ENCODE assay signal across 7 mouse cellular contexts in genomic region chr17:48466769-48467394, GRCm38 (mm10). TPM values are rescaled to one million over a fixed set of nuclear protein-coding genes. Genes with fewer than 3 reads are reported as not detected.
DNase-seq lines count a peak whose midpoint lies in the region; ATAC-seq lines count a peak whose summit lies in the region.

No protein-coding gene starts in this region.

- H3K4me3 ChIP-seq in hindbrain, embryonic 12.5 days: peak overlapping the region; percentile 17

- peak; percentile 25 for ATAC-seq in CD4-positive, CD25-positive, alpha-beta regulatory T cell, adult 4 months
- peak; percentile 43; the same call in 1 of the 2 replicates for ATAC-seq in hindbrain, embryonic 12.5 days (ENCODE audit: low FRiP score)

- H3K27me3 ChIP-seq in hindbrain, embryonic 12.5 days: peaks cover 16% of the 10 kb centered on the region

- no peak overlapping the region for H3K27ac ChIP-seq in hindbrain, embryonic 12.5 days

- WGBS in hindbrain, embryonic 12.5 days: 36% methylated on average over 22 of the region's 22 CpGs

- H3K9me3 ChIP-seq in hindbrain, embryonic 12.5 days (replicated peaks): no peaks in the 10 kb centered on the region

- H3K4me1 ChIP-seq in hindbrain, embryonic 12.5 days: no peaks in the 10 kb centered on the region

- peak overlapping the region; percentile 35 for H3K4me2 ChIP-seq in hindbrain, embryonic 12.5 days (replicated peaks)

- DNase-seq in WW6 (ENCODE audit: low read depth, low spot score): peak; percentile 57
- peak; percentile 12 for DNase-seq in lung, postnatal 10 days
- peak; percentile 54 for DNase-seq in thymus, postnatal 4 days
- no peak for DNase-seq in adrenal gland, adult (ENCODE audit: inconsistent age in 2 of 2, low spot score in 1 of 2)
- DNase-seq in cerebellum, postnatal 4 days (ENCODE audit: low spot score in 2 of 2): no peak

- H3K9ac ChIP-seq in hindbrain, embryonic 12.5 days: no peak overlapping the region

- no peaks in the 10 kb centered on the region for H3K36me3 ChIP-seq in hindbrain, embryonic 12.5 days

RNA-seq across cellular contexts. Expression of gene Unc5cl, which starts 12.2 kb away (rescaled TPM):
- polyA plus RNA-seq in CD4-positive, CD25-positive, alpha-beta regulatory T cell, adult 4 months (2017; shearing (Covaris generic)): 10 to 100 TPM; 23.7 to 26.3 TPM
- polyA plus RNA-seq in hindbrain, embryonic 12.5 days (2016; fragmentation: Nextera tagmentation; extraction: Ambion mirVana): 0.26 and 0.49 TPM in 2 replicates

RNA-seq across cellular contexts. Expression of gene Tspo2, which starts 15.6 kb away (rescaled TPM):
- not detected for polyA plus RNA-seq in CD4-positive, CD25-positive, alpha-beta regulatory T cell, adult 4 months (2017; shearing (Covaris generic))
- 1.9 and 2.5 TPM in 2 replicates for polyA plus RNA-seq in hindbrain, embryonic 12.5 days (2016; fragmentation: Nextera tagmentation; extraction: Ambion mirVana)

RNA-seq across cellular contexts. Expression of gene Apobec2, which starts 34.2 kb away (rescaled TPM):
- 1 to 10 TPM; 1.2 to 1.8 TPM for polyA plus RNA-seq in CD4-positive, CD25-positive, alpha-beta regulatory T cell, adult 4 months (2017; shearing (Covaris generic))
- 2.1 and 5.3 TPM in 2 replicates for polyA plus RNA-seq in hindbrain, embryonic 12.5 days (2016; fragmentation: Nextera tagmentation; extraction: Ambion mirVana)

RNA-seq across cellular contexts. Expression of gene Oard1, which starts 57.1 kb away (rescaled TPM):
- 10 to 100 TPM; 81.7 to 98.8 TPM for polyA plus RNA-seq in CD4-positive, CD25-positive, alpha-beta regulatory T cell, adult 4 months (2017; shearing (Covaris generic))
- 52.4 and 61.5 TPM in 2 replicates for polyA plus RNA-seq in hindbrain, embryonic 12.5 days (2016; fragmentation: Nextera tagmentation; extraction: Ambion mirVana)

RNA-seq across cellular contexts. Expression of gene Nfya, which starts 57.2 kb away (rescaled TPM):
- polyA plus RNA-seq in CD4-positive, CD25-positive, alpha-beta regulatory T cell, adult 4 months (2017; shearing (Covaris generic)): 10 to 100 TPM; 11.3 to 13.3 TPM
- 16.7 and 18.6 TPM in 2 replicates for polyA plus RNA-seq in hindbrain, embryonic 12.5 days (2016; fragmentation: Nextera tagmentation; extraction: Ambion mirVana)

Comparison
In these comparisons a context has a peak if more than half of its experiments do, and no peak if none do; other contexts are left out.
1. DNase-seq: peak in WW6 (single experiment), lung, postnatal 10 days (single experiment) and thymus, postnatal 4 days (single experiment); none in adrenal gland, adult (0 of 2) and cerebellum, postnatal 4 days (0 of 2).
2. RNA of gene Unc5cl, which starts 12.2 kb away (polyA plus RNA-seq): 23.7 to 26.3 TPM in CD4-positive, CD25-positive, alpha-beta regulatory T cell, adult 4 months; 0.26 to 0.49 TPM in hindbrain, embryonic 12.5 days; every median in the first group is over 10 times any median in the second.